ENCODE assay signal across 23 mouse cellular contexts in genomic region chr4:148657776-148658175, GRCm38 (mm10). TPM values are rescaled to one million over a fixed set of nuclear protein-coding genes. Genes with fewer than 3 reads are reported as not detected.
DNase-seq lines count a peak whose midpoint lies in the region; ATAC-seq and TF ChIP-seq lines count a peak whose summit lies in the region.
"Had no signal": no experiment of that assay in that cellular context is flagged by ENCODE, and none has a peak within 500 bp of the region (broad histone marks: within the 10 kb centered on the region; RNA-seq: fewer than 3 reads in every experiment).

No protein-coding gene starts in this region.

- H3K36me3 ChIP-seq in heart, embryonic 15.5 days = no peaks in the 10 kb centered on the region
- no peaks in the 10 kb centered on the region for H3K36me3 ChIP-seq in heart, adult 2 months (ENCODE audit: control insufficient read depth, insufficient read depth, low read length)
- H3K36me3 ChIP-seq: embryonic facial prominence, embryonic 13.5 days; limb, embryonic 10.5 days; liver, embryonic 12.5 days; lung, embryonic 15.5 days; midbrain, embryonic 13.5 days; neural tube, embryonic 15.5 days had no signal

- H3K79me2 ChIP-seq in heart, adult 2 months (replicated peaks; ENCODE audit: control insufficient read depth, insufficient read depth, low read length) = no peaks in the 10 kb centered on the region

- ATAC-seq in heart, embryonic 15.5 days (replicated peaks; ENCODE audit: insufficient number of reproducible peaks, insufficient read depth, low FRiP score, low read depth) = no peak
- peak; percentile 61 for ATAC-seq in CD4-positive, CD25-positive, alpha-beta regulatory T cell, adult 4 months
- 0 out of 2 replicates have a peak, but pooled peaks have one; percentile 20 for ATAC-seq in common myeloid progenitor, adult 5-6 weeks (replicated peaks; ENCODE audit: low read depth, poor library complexity, severe bottlenecking)
- ATAC-seq: forebrain, embryonic 16.5 days; liver, embryonic 12.5 days; midbrain, embryonic 13.5 days had no signal

- no peak overlapping the region for H3K9ac ChIP-seq in heart, embryonic 15.5 days
- H3K9ac ChIP-seq in heart, adult 2 months (ENCODE audit: low read depth, low read length) = no peak overlapping the region
- H3K9ac ChIP-seq: embryonic facial prominence, embryonic 13.5 days; liver, embryonic 12.5 days; lung, embryonic 15.5 days; midbrain, embryonic 13.5 days; neural tube, embryonic 15.5 days had no signal

- H3K4me2 ChIP-seq in heart, embryonic 15.5 days = peak overlapping the region; percentile 36
- H3K4me2 ChIP-seq: embryonic facial prominence, embryonic 13.5 days; liver, embryonic 12.5 days; lung, embryonic 15.5 days; midbrain, embryonic 13.5 days; neural tube, embryonic 15.5 days had no signal

- TF ChIP-seq EP300 in heart, adult 2 months (IDR thresholded peaks at IDR 0.05; ENCODE audit: insufficient read depth, low read depth, low read length) = no peak

- H3K27ac ChIP-seq in heart, embryonic 15.5 days = peak overlapping the region; percentile 4; the same call in 1 of the 2 replicates
- no peak overlapping the region for H3K27ac ChIP-seq in heart, adult 2 months
- H3K27ac ChIP-seq: embryonic facial prominence, embryonic 13.5 days; kidney, postnatal 0 days; limb, embryonic 10.5 days; liver, embryonic 12.5 days; lung, embryonic 15.5 days; midbrain, embryonic 13.5 days; neural tube, embryonic 15.5 days had no signal

- no peak for DNase-seq in heart, adult 2 months
- DNase-seq in thymus, postnatal 14 days = peak; percentile 85
- no peak for DNase-seq in adrenal gland, adult 2 months
- no peak for DNase-seq in cerebellum, adult 9-11 months
- DNase-seq: adrenal gland, postnatal 25 days; B cell, adult 2 months; cerebellum, adult 18-20 months had no signal

- whole genome bisulfite sequencing in heart, embryonic 15.5 days = 77% methylated on average over 13 of the region's 13 CpGs
- WGBS in heart, adult 2 months = 79% methylated on average over 13 of the region's 13 CpGs

- peaks cover 23% of the 10 kb centered on the region for H3K4me1 ChIP-seq in heart, embryonic 15.5 days (replicated peaks)
- no peaks in the 10 kb centered on the region for H3K4me1 ChIP-seq in heart, adult 2 months (ENCODE audit: control insufficient read depth, insufficient read depth, low read length)

- intact Hi-C loops in heart, adult 2 months (cut with DNase I) = no loop called here

- TF ChIP-seq CTCF in heart, adult 2 months (IDR thresholded peaks at IDR 0.05) = no peak

- no peak for TF ChIP-seq POLR2A in heart, adult 2 months (IDR thresholded peaks at IDR 0.05; ENCODE audit: insufficient read depth, low read depth, low read length)

- H3K9me3 ChIP-seq in heart, embryonic 15.5 days (replicated peaks) = no peaks in the 10 kb centered on the region
- H3K9me3 ChIP-seq: embryonic facial prominence, embryonic 13.5 days; limb, embryonic 10.5 days; lung, embryonic 15.5 days; midbrain, embryonic 13.5 days; neural tube, embryonic 15.5 days had no signal

- no peaks in the 10 kb centered on the region for H3K27me3 ChIP-seq in heart, embryonic 15.5 days
- H3K27me3 ChIP-seq in heart, adult 2 months (ENCODE audit: control insufficient read depth, insufficient read depth, low read length) = no peaks in the 10 kb centered on the region; the same call in 1 of the 2 replicates
- H3K27me3 ChIP-seq: neural tube, embryonic 15.5 days had no signal

- H3K4me3 ChIP-seq in heart, embryonic 15.5 days = no peak overlapping the region
- no peak overlapping the region for H3K4me3 ChIP-seq in heart, adult 2 months
- H3K4me3 ChIP-seq: embryonic facial prominence, embryonic 13.5 days; limb, embryonic 10.5 days; liver, embryonic 12.5 days; lung, embryonic 15.5 days; midbrain, embryonic 13.5 days; neural tube, embryonic 15.5 days had no signal

RNA-seq across cellular contexts. Expression of gene Gm572, which starts 14.7 kb away (rescaled TPM):
- 0.16 and 0.38 TPM in 2 replicates for polyA plus RNA-seq in heart, embryonic 15.5 days (2015; fragmentation: Nextera tagmentation; extraction: Ambion mirVana)
- 1 to 10 TPM; 4.5 to 5.0 TPM for total RNA-seq in heart, adult 2 months (2021)
- polyA plus RNA-seq in heart, adult 2 months (2012; rRNA removed) = 1.9 and 4.1 TPM in 2 replicates
- not detected for polyA plus RNA-seq in CD4-positive, CD25-positive, alpha-beta regulatory T cell, adult 4 months (2017; shearing (Covaris generic))
- not detected in 2 replicates for total RNA-seq in common myeloid progenitor, adult 5-6 weeks (2017)
- not detected for total RNA-seq in adrenal gland, adult 2 months (2021)
- polyA plus RNA-seq in adrenal gland, adult 2 months (2012; rRNA removed) = 0.07 TPM in 1 of 2 replicates, not detected in the other
- total RNA-seq: adrenal gland, postnatal 25 days; layer of hippocampus, adult 18-20 months had no signal
- polyA plus RNA-seq: cortical plate, adult 2 months; embryonic facial prominence, embryonic 13.5 days; forebrain, embryonic 16.5 days; gonadal fat pad, adult 2 months; hindbrain, embryonic 11.5 days; intestine, embryonic 14.5 days; kidney, postnatal 0 days; limb, embryonic 10.5 days; liver, embryonic 12.5 days; lung, embryonic 15.5 days; midbrain, embryonic 13.5 days; neural tube, embryonic 15.5 days had no signal

RNA-seq across cellular contexts. Expression of gene Tardbp, which starts 31.0 kb away (rescaled TPM):
- 153 and 176 TPM in 2 replicates for polyA plus RNA-seq in heart, embryonic 15.5 days (2015; fragmentation: Nextera tagmentation; extraction: Ambion mirVana)
- 100 to 1,000 TPM; 116 to 119 TPM for total RNA-seq in heart, adult 2 months (2021)
- polyA plus RNA-seq in heart, adult 2 months (2012; rRNA removed) = 70.5 and 156 TPM in 2 replicates
- polyA plus RNA-seq in CD4-positive, CD25-positive, alpha-beta regulatory T cell, adult 4 months (2017; shearing (Covaris generic)) = 100 to 1,000 TPM; 158 to 201 TPM
- total RNA-seq in common myeloid progenitor, adult 5-6 weeks (2017) = 567 and 596 TPM in 2 replicates
- 100 to 1,000 TPM; 240 to 255 TPM for total RNA-seq in adrenal gland, adult 2 months (2021)
- 8.0 and 10.3 TPM in 2 replicates for polyA plus RNA-seq in adrenal gland, adult 2 months (2012; rRNA removed)

RNA-seq across cellular contexts. Expression of gene Masp2, which starts 55.4 kb away (rescaled TPM):
- polyA plus RNA-seq in heart, embryonic 15.5 days (2015; fragmentation: Nextera tagmentation; extraction: Ambion mirVana) = 0.39 TPM in 1 of 2 replicates, not detected in the other
- under 1 TPM; 0.29 to 0.52 TPM for total RNA-seq in heart, adult 2 months (2021)
- 0.47 and 2.3 TPM in 2 replicates for polyA plus RNA-seq in heart, adult 2 months (2012; rRNA removed)
- under 1 TPM in 1 of 2 experiments, not detected in 1; 0.36 TPM for polyA plus RNA-seq in CD4-positive, CD25-positive, alpha-beta regulatory T cell, adult 4 months (2017; shearing (Covaris generic))
- total RNA-seq in common myeloid progenitor, adult 5-6 weeks (2017) = 0.15 and 0.55 TPM in 2 replicates
- total RNA-seq in adrenal gland, adult 2 months (2021) = 1 to 10 TPM in 1 of 2 experiments, under 1 TPM in 1; 0.55 to 5.6 TPM
- 3.5 and 6.5 TPM in 2 replicates for polyA plus RNA-seq in adrenal gland, adult 2 months (2012; rRNA removed)
- polyA plus RNA-seq: kidney, postnatal 0 days had no signal
